Mouse (Mus musculus): Measurements from ENCODE around the gene Fignl1.

GRCm38 (mm10) chr11:11777796-11778195 is 31.0 kb downstream of the Fignl1 start:
- no peak for TF ChIP-seq POLR2A (IDR thresholded peaks at IDR 0.05; ENCODE audit: control insufficient read depth, extremely low read depth, insufficient read depth, low read length, poor library complexity)
- no peak for TF ChIP-seq CTCF (IDR thresholded peaks at IDR 0.05; ENCODE audit: borderline replicate concordance, control insufficient read depth, extremely low read depth, insufficient read depth, low read length, poor library complexity)

Measured in thymus, adult 2 months (tissue).